Mouse (Mus musculus): Measurements from ENCODE around the gene Hectd2. TPM values are rescaled to one million over a fixed set of nuclear protein-coding genes. Genes with fewer than 3 reads are reported as not detected.
A peak's percentile ranks its signal among the peaks of the same experiment; 100 is the strongest.

Gene Hectd2
- total RNA-seq, 2 experiments from 2014 or later = 21.9 to 25.4 TPM

GRCm38 (mm10) chr19:36559331-36559730 lies 4.9 kb downstream of the Hectd2 start:
- intact Hi-C loops (cut with DNase I) = no loop called here
- DNase-seq (ENCODE audit: low spot score in 2 of 2) = no peak

DNA sequence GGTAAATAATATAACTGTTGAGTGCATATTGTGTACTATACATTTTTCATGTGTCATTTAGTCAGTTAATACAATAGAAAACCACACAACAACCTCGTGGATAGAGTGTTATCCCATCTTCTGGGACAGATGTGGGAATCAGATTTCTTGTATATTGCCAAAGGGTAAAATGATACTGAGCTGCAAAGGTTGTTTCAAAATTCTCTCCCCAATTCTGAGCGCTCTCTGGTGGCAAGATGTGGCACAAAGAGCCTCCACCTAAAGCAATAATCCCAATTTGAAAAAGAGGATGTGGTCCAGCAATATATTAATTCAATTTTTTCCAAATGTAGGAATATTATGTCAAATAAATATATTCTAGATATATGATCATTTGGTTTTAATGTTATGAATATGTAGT lies 5.7 kb downstream of the Hectd2 start:
- intact Hi-C loops (cut with DNase I) = no loop called here
- no peak for DNase-seq (ENCODE audit: low spot score in 2 of 2)

- no peak for DNase-seq (ENCODE audit: low spot score in 2 of 2)
- intact Hi-C loops (cut with DNase I) = no loop called here
These were observed 6.7 kb downstream of the Hectd2 start for GRCm38 (mm10) chr19:36561171-36561570.

- peak; percentile 47 to 87 for DNase-seq (ENCODE audit: low spot score in 2 of 2)
- intact Hi-C loops (cut with DNase I) = no loop called here
These were observed 10.0 kb downstream of the Hectd2 start for GRCm38 (mm10) chr19:36564396-36564795.

DNA sequence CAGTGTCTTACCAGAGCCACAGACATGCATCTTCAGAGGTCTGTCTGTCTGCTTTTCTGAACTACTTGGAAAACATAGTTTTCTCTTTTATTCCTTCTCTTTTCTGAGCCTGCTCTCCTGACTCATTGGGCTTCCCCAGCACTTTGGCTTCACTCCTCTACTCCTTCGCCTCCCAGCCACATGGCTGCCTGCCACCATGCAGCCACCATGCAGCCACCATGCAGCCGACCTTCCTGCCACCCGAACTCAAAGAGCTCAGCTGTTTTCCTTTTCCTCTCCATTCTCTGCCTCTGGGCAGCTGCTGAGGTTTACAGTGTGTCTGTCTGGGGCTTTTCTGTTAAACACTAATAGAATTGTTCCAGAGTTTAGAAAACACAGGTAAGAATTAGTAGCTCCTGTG lies 19.5 kb downstream of the Hectd2 start:
- DNase-seq (ENCODE audit: low spot score in 2 of 2) = no peak
- intact Hi-C loops (cut with DNase I) = no loop called here

- peak in 1 of 2 experiments; percentile 71 for DNase-seq (ENCODE audit: low spot score in 2 of 2)
- intact Hi-C loops (cut with DNase I) = no loop called here
These were observed 20.7 kb downstream of the Hectd2 start for GRCm38 (mm10) chr19:36575159-36575558.

DNA sequence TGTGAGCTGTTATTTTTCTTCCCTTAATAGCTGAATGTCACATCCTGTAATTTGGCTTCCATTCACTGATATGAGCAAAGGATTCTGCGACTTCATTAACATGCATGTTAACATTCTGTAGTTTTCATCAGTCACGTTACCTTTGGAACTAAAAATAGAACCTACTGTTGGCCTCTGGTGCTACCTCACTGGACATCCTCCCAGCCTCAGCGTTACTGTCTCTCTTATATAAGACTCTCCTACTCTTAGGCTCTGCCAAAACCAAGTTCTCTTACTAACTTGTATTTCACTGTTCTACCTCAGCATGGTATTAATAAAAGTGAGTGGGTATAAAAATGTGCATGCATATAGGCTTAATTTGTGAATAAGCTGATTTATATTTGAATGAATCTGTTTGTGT lies 26.4 kb downstream of the Hectd2 start:
- no peak for DNase-seq (ENCODE audit: low spot score in 2 of 2)
- intact Hi-C loops (cut with DNase I) = no loop called here

- DNase-seq (ENCODE audit: low spot score in 2 of 2) = no peak
- intact Hi-C loops (cut with DNase I) = no loop called here
These were observed 27.7 kb downstream of the Hectd2 start for GRCm38 (mm10) chr19:36582116-36582515.

DNA sequence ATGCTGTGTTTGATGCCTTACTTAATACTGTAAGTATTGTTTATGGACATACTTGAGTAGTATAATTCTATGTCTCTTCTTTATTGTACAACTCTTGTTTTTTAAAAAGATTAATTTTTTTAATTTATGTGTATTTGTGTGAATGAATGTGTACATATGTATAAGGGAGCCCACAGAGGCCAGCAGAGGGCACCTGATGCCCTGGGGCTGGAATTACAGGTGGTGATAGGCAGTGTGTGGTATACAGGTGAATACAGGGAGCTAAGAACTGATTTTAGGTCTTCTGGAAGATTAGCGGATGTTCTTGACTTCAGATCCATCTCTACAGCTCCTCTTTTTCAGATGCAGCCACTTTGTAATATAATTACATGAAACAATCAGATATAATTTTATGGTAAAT lies 31.1 kb downstream of the Hectd2 start:
- DNase-seq (ENCODE audit: low spot score in 2 of 2) = no peak
- intact Hi-C loops (cut with DNase I) = no loop called here

DNA sequence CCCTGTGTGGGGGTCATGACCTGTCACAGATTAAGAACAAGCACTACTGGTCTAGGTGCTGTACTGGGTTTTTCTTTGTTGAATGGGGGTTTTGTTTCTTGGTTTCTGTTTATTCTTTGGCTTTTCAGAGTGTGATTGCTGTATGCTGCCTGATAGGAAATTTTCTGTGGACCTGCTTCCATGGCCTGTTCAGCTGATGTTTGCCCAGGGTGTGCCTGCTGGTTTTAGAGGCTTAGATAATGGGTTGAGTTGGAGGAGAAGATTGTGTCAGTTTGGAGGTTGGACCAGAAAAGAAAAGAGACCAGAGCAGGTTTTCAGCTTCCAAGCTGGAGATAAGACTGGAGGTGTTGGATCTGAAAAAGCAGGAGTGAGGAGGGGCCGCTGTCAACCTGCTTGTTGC lies 40.0 kb downstream of the Hectd2 start:
- intact Hi-C loops (cut with DNase I) = no loop called here
- no peak for DNase-seq (ENCODE audit: low spot score in 2 of 2)

- no peak for DNase-seq (ENCODE audit: low spot score in 2 of 2)
- intact Hi-C loops (cut with DNase I) = no loop called here
These were observed 47.4 kb downstream of the Hectd2 start for GRCm38 (mm10) chr19:36601869-36602268.

DNA sequence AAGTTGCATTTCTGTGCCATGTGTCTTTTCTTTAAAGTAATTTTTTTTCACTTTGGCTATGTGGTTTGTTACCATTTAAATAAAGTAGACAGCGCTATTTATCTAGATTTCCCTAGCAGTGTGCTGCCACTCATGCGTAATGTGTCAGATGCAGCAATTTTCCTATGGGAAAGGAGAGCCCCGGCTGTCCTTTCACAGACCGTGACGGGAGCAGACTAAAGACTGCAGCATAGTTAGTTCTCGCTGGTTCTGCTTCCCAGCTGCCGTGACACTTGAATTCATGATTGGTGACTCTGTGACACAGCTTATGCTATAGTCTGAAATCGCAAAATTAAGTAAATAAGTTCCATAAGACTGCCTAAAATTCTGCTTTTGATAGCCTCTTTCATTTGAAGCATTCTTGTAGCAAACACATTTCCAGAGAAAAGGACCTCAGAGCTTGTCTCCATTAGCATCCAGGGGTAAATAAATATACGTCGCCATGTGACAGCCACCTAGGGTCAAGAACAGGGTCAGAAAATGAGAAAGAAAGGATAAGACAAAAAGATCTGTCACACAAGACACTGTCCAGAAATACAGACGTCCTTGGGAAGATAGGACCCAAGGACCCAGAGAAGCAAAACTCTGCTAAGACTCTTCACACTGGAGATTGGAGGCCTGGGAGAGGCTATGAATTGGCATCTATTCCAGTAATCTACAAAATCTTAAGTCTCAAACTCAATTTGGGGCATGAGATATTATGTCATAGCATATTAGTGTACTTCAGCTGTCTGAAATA lies 48.3 kb downstream of the Hectd2 start:
- no peak for DNase-seq (ENCODE audit: low spot score in 2 of 2)

GRCm38 (mm10) chr19:36606270-36606669 lies 51.8 kb downstream of the Hectd2 start:
- no peak for DNase-seq (ENCODE audit: low spot score in 2 of 2)
- intact Hi-C loops (cut with DNase I) = loop anchor here (5.0 kb wide), 1 partner anchor 131 kb away; the partner anchor contains the start of gene Ppp1r3c

More for the DNA sequence above, 48.3 kb downstream of the Hectd2 start:
- intact Hi-C loops (cut with DNase I) = no loop called here

GRCm38 (mm10) chr19:36609229-36609628 lies 54.8 kb downstream of the Hectd2 start:
- intact Hi-C loops (cut with DNase I) = loop anchor here (5.0 kb wide), 1 partner anchor 128 kb away; the partner anchor contains the start of gene Ppp1r3c
- DNase-seq (ENCODE audit: low spot score in 2 of 2) = peak in 1 of 2 experiments; percentile 16

GRCm38 (mm10) chr19:36610309-36610708 lies 55.9 kb downstream of the Hectd2 start:
- no peak for DNase-seq (ENCODE audit: low spot score in 2 of 2)
- intact Hi-C loops (cut with DNase I) = no loop called here

- intact Hi-C loops (cut with DNase I) = no loop called here
- no peak for DNase-seq (ENCODE audit: low spot score in 2 of 2)
These were observed 71.5 kb downstream of the Hectd2 start for GRCm38 (mm10) chr19:36625906-36626305.

GRCm38 (mm10) chr19:36626881-36627280 lies 72.4 kb downstream of the Hectd2 start:
- intact Hi-C loops (cut with DNase I) = no loop called here
- no peak for DNase-seq (ENCODE audit: low spot score in 2 of 2)

- no peak for DNase-seq (ENCODE audit: low spot score in 2 of 2)
- intact Hi-C loops (cut with DNase I) = no loop called here
These were observed 75.0 kb downstream of the Hectd2 start for GRCm38 (mm10) chr19:36629394-36629910.

- DNase-seq (ENCODE audit: low spot score in 2 of 2) = no peak
- intact Hi-C loops (cut with DNase I) = no loop called here
These were observed 75.9 kb downstream of the Hectd2 start for GRCm38 (mm10) chr19:36630361-36630760.

- intact Hi-C loops (cut with DNase I) = no loop called here
- DNase-seq (ENCODE audit: low spot score in 2 of 2) = no peak
These were observed 80.3 kb downstream of the Hectd2 start for GRCm38 (mm10) chr19:36634771-36635170.

GRCm38 (mm10) chr19:36637223-36637622 lies 82.8 kb downstream of the Hectd2 start:
- DNase-seq (ENCODE audit: low spot score in 2 of 2) = peak in 1 of 2 experiments; percentile 38
- intact Hi-C loops (cut with DNase I) = no loop called here

Data from left cerebral cortex, postnatal 25 days (tissue).